Mouse (Mus musculus): ENCODE results near the gene Cd63. TPM values are rescaled to one million over a fixed set of nuclear protein-coding genes. Genes with fewer than 3 reads are reported as not detected.

Gene Cd63
- polyA plus RNA-seq, 2 experiments = 448 to 957 TPM

- H3K9ac ChIP-seq (ENCODE audit: low read depth, low read length, severe bottlenecking) = no peak overlapping the region
- no peak for TF ChIP-seq POLR2A (IDR thresholded peaks at IDR 0.05; ENCODE audit: borderline replicate concordance, extremely low read depth, insufficient read depth, insufficient read length)
- 17% methylated on average over 3 of the region's 3 CpGs for WGBS
- no peak overlapping the region for H3K4me2 ChIP-seq (replicated peaks; ENCODE audit: low read depth, low read length, severe bottlenecking)
- no peak for ATAC-seq (ENCODE audit: low FRiP score, low read depth)
- H3K4me3 ChIP-seq (replicated peaks; ENCODE audit: low read length) = no peak overlapping the region
- no peaks in the 10 kb centered on the region for H3K27me3 ChIP-seq (ENCODE audit: control insufficient read depth, insufficient read depth, low read length)
- H3K4me1 ChIP-seq (ENCODE audit: control insufficient read depth, insufficient read depth, low read length) = no peaks in the 10 kb centered on the region
- no peak for DNase-seq (ENCODE audit: low spot score)
- no peaks in the 10 kb centered on the region for H3K9me3 ChIP-seq (ENCODE audit: control insufficient read depth, low read length)
- no peak overlapping the region for H3K27ac ChIP-seq (replicated peaks; ENCODE audit: low read depth, low read length)
- H3K36me3 ChIP-seq (ENCODE audit: control insufficient read depth, insufficient read depth, low read length) = no peaks in the 10 kb centered on the region
These were observed 44.9 kb downstream of the Cd63 start for GRCm38 (mm10) chr10:128945675-128946074.

- Histone ChIP-seq H3K4me3 (replicated peaks; ENCODE audit: low read length) (no peak overlapping the region), H3K36me3 (ENCODE audit: control insufficient read depth, insufficient read depth, low read length) (no peaks in the 10 kb centered on the region), H3K27ac (replicated peaks; ENCODE audit: low read depth, low read length) (no peak overlapping the region), H3K9me3 (ENCODE audit: control insufficient read depth, low read length) (no peaks in the 10 kb centered on the region), H3K9ac (ENCODE audit: low read depth, low read length, severe bottlenecking) (no peak overlapping the region), H3K4me2 (replicated peaks; ENCODE audit: low read depth, low read length, severe bottlenecking) (no peak overlapping the region), H3K27me3 (ENCODE audit: control insufficient read depth, insufficient read depth, low read length) (no peaks in the 10 kb centered on the region), H3K4me1 (ENCODE audit: control insufficient read depth, insufficient read depth, low read length) (no peaks in the 10 kb centered on the region)
- 87% methylated on average over 4 of the region's 4 CpGs for WGBS
- ATAC-seq (ENCODE audit: low FRiP score, low read depth) (no peak), DNase-seq (ENCODE audit: low spot score) (no peak)
- TF ChIP-seq POLR2A (IDR thresholded peaks at IDR 0.05; ENCODE audit: borderline replicate concordance, extremely low read depth, insufficient read depth, insufficient read length) = no peak
These were observed 46.7 kb downstream of the Cd63 start for GRCm38 (mm10) chr10:128947496-128947895.

GRCm38 (mm10) chr10:128950208-128950887 is 49.6 kb downstream of the Cd63 start:
- 64% methylated on average over 16 of the region's 16 CpGs for WGBS
- Histone ChIP-seq H3K36me3 (ENCODE audit: control insufficient read depth, insufficient read depth, low read length) (no peaks in the 10 kb centered on the region), H3K4me3 (replicated peaks; ENCODE audit: low read length) (no peak overlapping the region), H3K9me3 (ENCODE audit: control insufficient read depth, low read length) (no peaks in the 10 kb centered on the region), H3K4me2 (replicated peaks; ENCODE audit: low read depth, low read length, severe bottlenecking) (no peak overlapping the region), H3K27ac (replicated peaks; ENCODE audit: low read depth, low read length) (no peak overlapping the region), H3K9ac (ENCODE audit: low read depth, low read length, severe bottlenecking) (no peak overlapping the region), H3K4me1 (ENCODE audit: control insufficient read depth, insufficient read depth, low read length) (no peaks in the 10 kb centered on the region), H3K27me3 (ENCODE audit: control insufficient read depth, insufficient read depth, low read length) (no peaks in the 10 kb centered on the region)
- TF ChIP-seq POLR2A (IDR thresholded peaks at IDR 0.05; ENCODE audit: borderline replicate concordance, extremely low read depth, insufficient read depth, insufficient read length) = no peak
- ATAC-seq (ENCODE audit: low FRiP score, low read depth) (no peak), DNase-seq (ENCODE audit: low spot score) (no peak)

GRCm38 (mm10) chr10:128958340-128958739 is 57.6 kb downstream of the Cd63 start:
- no peaks in the 10 kb centered on the region for H3K27me3 ChIP-seq (ENCODE audit: control insufficient read depth, insufficient read depth, low read length)
- no peak overlapping the region for H3K4me3 ChIP-seq (replicated peaks; ENCODE audit: low read length)
- H3K4me1 ChIP-seq (ENCODE audit: control insufficient read depth, insufficient read depth, low read length) = no peaks in the 10 kb centered on the region
- no peak for TF ChIP-seq POLR2A (IDR thresholded peaks at IDR 0.05; ENCODE audit: borderline replicate concordance, extremely low read depth, insufficient read depth, insufficient read length)
- H3K4me2 ChIP-seq (replicated peaks; ENCODE audit: low read depth, low read length, severe bottlenecking) = no peak overlapping the region
- H3K27ac ChIP-seq (replicated peaks; ENCODE audit: low read depth, low read length) = no peak overlapping the region
- WGBS = 79% methylated on average over 10 of the region's 10 CpGs
- no peaks in the 10 kb centered on the region for H3K9me3 ChIP-seq (ENCODE audit: control insufficient read depth, low read length)
- ATAC-seq (ENCODE audit: low FRiP score, low read depth) (no peak), DNase-seq (ENCODE audit: low spot score) (no peak)
- H3K9ac ChIP-seq (ENCODE audit: low read depth, low read length, severe bottlenecking) = no peak overlapping the region
- H3K36me3 ChIP-seq (ENCODE audit: control insufficient read depth, insufficient read depth, low read length) = no peaks in the 10 kb centered on the region

GRCm38 (mm10) chr10:128960142-128960541 is 59.4 kb downstream of the Cd63 start:
- Histone ChIP-seq H3K9ac (ENCODE audit: low read depth, low read length, severe bottlenecking) (no peak overlapping the region), H3K4me2 (replicated peaks; ENCODE audit: low read depth, low read length, severe bottlenecking) (no peak overlapping the region), H3K36me3 (ENCODE audit: control insufficient read depth, insufficient read depth, low read length) (no peaks in the 10 kb centered on the region), H3K9me3 (ENCODE audit: control insufficient read depth, low read length) (no peaks in the 10 kb centered on the region), H3K27ac (replicated peaks; ENCODE audit: low read depth, low read length) (no peak overlapping the region), H3K27me3 (ENCODE audit: control insufficient read depth, insufficient read depth, low read length) (no peaks in the 10 kb centered on the region), H3K4me1 (ENCODE audit: control insufficient read depth, insufficient read depth, low read length) (no peaks in the 10 kb centered on the region), H3K4me3 (replicated peaks; ENCODE audit: low read length) (no peak overlapping the region)
- no peak for ATAC-seq (ENCODE audit: low FRiP score, low read depth)
- DNase-seq (ENCODE audit: low spot score) = no peak
- WGBS = 77% methylated on average over 4 of the region's 4 CpGs
- TF ChIP-seq POLR2A (IDR thresholded peaks at IDR 0.05; ENCODE audit: borderline replicate concordance, extremely low read depth, insufficient read depth, insufficient read length) = no peak
